Mouse (Mus musculus) activated CD4-positive, CD25-positive, alpha-beta regulatory T cell, adult 4 months (primary cell): ENCODE measurements around the gene Zfp592. TPM values are rescaled to one million over a fixed set of nuclear protein-coding genes. Genes with fewer than 3 reads are reported as not detected.
"Not testable (repeated sequence)": the region's sequence is repeated elsewhere in the genome, so short reads cannot be mapped to it uniquely, and the experiment has no call there.

Experiments
- ATAC-seq: one replicate; pipeline ENCODE4 v1.8.0; 2017
- polyA plus RNA-seq, 2 experiments: library from polyadenylated mRNA; unstranded; fragments of 100-300 nt; shearing (Covaris generic); gene quantifications; one replicate each; pipeline ENCODE4 v1.2.1; 2017

Gene Zfp592
- polyA plus RNA-seq = 10 to 100 TPM; 14.5 to 16.7 TPM

GRCm38 (mm10) chr7:80992980-80993833 lies at the start of gene Zfp592:
Gene Zfp592, plus strand, starts transcription at chr7:80993681.
- ATAC-seq = peak; percentile 51

GRCm38 (mm10) chr7:80947445-80948350 lies 45.8 kb upstream of the Zfp592 start, which contains the start of gene Sec11a:
Gene Sec11a, minus strand, starts transcription at chr7:80947780.
- peak; percentile 99 for ATAC-seq

GRCm38 (mm10) chr7:80951461-80951860 lies 42.0 kb upstream of the Zfp592 start:
- ATAC-seq = no peak

- no peak for ATAC-seq
These were observed 41.3 kb upstream of the Zfp592 start for GRCm38 (mm10) chr7:80952140-80952539.

GRCm38 (mm10) chr7:80954251-80954650 lies 39.2 kb upstream of the Zfp592 start:
- no peak for ATAC-seq

DNA sequence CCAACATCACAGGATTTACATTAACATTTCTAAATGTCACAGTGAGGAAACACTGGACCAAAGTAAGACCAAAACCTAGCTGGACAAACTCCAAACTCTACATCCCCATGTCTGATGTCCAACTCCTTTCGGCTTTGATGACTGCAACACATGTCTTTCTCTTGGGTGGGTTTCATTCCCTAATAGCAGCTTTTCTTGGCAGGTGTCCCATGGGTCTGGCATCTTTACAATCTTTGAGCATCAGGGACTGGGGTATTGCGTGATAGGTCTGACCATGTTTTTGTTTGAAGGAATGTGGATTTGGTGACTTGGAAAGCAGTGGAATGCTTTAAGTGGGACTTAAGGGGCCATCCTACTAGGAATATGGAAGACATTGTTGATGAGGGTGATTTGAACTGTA lies 36.6 kb upstream of the Zfp592 start:
- no peak for ATAC-seq

DNA sequence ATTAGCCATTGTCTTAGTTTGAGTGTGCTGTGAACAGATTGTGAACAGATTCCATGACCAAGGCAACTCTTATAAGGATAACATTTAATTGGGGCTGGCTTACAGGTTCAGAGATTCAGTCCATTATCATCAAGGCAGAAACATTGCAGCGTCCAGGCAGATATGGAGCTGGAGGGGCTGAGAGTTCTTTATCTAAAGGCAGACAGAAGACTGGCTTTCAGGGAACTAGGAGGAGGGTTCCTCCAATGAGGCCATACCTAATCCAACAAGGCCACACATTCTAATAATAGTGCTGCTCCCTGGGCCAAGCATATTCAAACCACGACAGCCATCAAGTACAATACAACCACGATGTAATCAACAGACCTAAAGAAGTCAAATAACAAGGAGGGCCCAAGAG lies 34.5 kb upstream of the Zfp592 start:
- ATAC-seq = no peak

GRCm38 (mm10) chr7:80962799-80963198 lies 30.7 kb upstream of the Zfp592 start:
- ATAC-seq = no peak

DNA sequence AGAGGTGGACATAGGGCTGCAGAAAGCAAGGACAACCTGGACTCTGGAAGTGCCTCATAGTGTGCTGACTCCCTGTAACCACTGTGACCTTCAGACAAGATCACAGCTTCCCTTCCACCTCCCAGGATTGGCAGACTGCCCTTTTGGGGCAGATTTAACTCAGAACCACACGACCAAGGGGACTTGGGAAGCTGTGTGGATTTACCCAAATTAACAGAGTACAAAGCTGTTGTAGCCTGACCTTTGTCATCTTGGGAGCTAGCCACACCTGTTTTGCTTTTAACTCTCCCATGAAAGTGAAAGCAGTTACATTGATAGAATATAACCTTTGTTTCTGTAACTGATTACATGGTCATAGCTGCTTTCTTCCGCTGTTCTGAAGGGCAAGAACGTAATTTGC lies 22.6 kb upstream of the Zfp592 start:
- no peak for ATAC-seq

DNA sequence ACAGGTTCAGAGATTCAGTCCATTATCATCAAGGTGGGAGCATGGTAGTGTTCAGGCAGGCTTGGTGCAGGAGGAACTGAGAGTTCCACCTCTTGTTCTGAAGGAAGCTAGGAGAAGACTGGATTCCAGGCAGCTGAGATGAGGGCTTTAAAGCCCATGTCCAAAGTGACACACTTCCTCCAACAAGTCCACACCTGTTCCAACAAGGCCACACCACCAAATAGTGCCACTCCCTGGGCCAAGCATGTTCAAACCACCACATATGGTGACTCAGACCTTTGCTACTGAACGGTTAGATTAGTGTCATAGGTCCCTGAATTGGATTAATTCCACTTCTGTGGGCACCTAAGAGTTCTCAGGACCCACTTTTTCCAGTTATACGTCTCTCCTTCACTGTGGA lies 22.1 kb upstream of the Zfp592 start:
- ATAC-seq = no peak

DNA sequence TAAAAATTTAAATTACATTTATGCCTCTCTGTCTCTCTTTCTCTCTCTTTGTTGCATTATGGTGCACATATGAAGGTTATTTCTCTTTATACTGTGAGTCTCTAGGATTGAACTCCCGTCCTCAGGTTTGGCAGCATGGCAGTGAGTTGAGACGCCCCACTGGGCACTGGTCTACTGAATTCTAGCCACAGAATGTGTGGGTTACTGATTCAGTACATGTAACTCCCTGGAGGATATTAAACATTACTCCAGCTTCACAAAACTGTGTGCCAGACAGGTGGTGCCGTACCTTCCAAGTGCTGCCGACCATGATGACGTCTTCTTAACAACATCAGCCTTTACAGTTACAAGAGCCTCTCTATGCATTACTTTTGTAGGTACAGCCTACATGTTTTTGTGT lies 21.4 kb upstream of the Zfp592 start:
- no peak for ATAC-seq

DNA sequence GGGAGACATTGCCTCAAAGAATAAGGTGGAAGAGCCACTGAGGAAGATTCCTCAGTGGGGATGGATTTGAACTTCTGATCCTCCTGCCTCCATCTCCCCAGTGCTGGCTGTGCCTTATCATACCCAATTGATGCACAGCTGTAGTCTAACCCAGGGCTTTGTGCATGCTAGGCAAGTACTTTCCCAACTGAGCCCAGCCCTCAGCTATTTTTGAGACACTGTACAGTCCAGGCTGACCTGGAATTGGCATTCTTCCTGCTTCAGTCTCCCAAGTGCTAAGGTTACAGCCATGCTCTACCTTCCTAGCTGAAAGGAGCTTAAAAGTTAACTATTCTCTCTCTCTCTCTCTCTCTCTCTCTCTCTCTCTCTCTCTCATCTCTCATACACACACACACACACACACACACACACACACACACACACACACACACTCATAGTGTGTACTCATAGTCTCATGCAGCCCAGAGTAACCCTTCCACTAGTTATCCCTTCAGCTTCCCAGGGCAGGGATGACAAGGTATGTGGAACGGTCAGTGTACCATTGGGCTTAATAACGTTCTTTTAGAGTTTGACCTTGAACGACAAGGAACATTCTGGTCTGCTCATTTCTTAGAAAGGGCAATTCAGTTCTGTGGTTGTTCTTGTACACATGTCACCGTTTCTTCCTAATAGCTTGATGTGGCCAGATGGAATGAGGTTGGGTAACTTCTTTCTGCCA lies 20.4 kb upstream of the Zfp592 start:
- ATAC-seq = not testable (repeated sequence)

DNA sequence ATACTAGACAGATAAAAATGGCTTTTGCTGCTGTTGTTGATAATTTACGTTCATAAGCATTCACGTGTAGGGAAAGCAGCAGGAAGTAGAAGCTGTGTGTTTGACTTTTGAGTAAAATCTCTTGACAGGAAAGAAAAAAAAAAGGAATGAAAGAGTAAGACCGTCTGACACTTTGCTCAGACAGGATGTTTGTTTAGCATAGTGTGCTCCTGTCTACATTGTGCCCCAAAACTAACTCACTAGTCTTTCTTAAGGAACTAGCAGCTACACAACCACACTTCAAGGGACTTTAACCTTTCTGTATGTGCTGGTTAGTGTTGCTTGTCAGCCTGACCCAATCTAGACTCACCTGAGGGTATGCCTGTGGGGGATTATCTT lies 19.9 kb upstream of the Zfp592 start:
- peak; percentile 91 for ATAC-seq

DNA sequence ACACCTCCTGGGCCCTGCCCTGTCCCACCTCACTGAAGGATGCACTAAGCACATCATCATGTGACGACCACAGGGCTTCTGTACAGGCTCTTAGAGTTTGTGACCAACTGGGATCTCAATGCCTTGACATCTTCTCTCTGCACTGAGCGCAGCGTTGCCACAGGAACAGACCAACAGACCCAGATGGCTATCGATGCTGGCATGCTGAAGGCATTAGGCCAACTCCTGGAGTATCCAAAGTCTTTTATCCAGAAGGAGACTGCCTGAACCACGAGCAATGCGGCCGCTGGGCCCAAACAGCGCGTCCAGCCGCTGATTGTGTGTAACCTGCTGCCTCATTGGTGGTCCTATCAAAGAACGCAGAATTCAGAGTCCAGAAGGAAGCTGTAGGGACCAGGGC lies 12.9 kb upstream of the Zfp592 start:
- ATAC-seq = no peak

- peak; percentile 71 for ATAC-seq
These were observed 6.9 kb upstream of the Zfp592 start for GRCm38 (mm10) chr7:80986458-80987187.

DNA sequence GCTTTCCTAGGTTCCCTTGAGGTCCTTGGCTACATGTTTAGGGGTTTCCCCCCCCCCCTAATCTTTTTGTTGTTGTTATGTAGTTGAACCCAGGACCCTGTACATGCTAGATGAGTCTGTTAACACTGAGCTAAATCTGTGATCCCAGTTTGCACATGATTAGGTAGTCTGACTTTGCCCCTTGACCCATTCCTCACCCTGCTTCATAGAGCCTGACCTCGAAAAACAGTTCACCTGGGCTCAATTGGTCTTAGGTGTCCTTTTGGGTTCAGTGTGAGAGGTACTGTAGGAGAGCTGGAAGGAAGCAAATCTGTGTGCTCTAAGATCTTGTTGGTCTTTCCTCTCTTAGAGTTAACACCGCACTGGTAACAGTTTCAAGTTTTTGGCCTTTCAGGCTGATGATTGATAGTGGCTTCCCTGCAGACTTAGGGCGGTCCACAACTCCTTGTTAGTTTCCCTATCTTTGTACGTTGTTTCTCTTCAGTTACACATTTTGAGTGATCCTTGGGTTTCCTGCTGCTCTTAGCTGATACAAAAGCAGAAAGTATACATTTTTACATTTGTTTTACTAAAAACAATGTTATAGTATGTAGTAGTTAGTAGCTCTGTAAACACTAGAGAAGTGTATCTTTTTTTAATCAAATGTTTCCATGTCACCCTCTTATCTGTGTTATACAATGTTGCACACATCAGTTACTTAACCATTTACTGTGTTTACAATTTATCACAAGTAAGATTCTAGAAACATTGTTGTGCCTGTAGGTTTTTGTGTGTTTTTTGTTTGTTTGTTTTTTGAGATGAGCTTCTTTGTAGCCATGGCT lies 5.5 kb upstream of the Zfp592 start:
- no peak for ATAC-seq

DNA sequence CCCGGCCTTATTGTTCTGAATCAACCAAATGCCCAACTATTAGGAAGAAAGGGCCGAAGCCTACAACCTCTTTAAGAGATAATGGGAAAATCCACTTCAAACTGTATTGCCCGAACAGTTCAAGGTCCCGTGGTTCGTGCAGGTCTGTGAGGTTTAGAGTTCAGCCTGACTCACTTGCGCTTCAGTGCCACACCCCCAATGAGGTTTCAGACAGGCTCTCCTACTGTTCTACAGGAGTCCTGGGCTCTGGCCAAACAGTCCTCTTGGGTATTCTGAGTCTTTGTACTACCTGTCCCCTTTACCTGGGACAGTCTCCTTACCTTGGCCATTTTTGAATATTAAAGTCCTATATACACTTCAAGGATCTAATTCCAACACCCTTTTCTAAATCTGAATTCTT lies 3.2 kb upstream of the Zfp592 start:
- no peak for ATAC-seq

DNA sequence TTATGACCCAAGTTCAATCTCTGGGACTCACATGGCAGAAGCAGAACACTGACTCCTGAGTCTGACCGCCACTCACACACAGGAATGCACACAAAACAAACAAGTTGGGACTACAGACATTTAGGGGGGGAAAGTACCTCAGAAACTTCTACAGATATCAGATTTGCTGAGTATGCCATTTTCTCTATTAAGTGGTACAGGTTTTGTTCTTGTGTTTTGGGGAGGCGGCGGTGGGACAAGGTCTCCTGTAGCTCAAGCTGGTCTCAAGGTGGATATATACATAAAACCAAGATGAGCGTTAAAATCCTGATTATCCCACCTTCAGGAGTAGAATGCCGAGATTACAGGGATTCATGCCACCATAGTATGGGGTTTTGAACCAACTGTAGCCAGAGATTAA lies 1.9 kb upstream of the Zfp592 start:
- ATAC-seq = no peak

- ATAC-seq = no peak
These were observed 1.4 kb upstream of the Zfp592 start for GRCm38 (mm10) chr7:80992063-80992462.

DNA sequence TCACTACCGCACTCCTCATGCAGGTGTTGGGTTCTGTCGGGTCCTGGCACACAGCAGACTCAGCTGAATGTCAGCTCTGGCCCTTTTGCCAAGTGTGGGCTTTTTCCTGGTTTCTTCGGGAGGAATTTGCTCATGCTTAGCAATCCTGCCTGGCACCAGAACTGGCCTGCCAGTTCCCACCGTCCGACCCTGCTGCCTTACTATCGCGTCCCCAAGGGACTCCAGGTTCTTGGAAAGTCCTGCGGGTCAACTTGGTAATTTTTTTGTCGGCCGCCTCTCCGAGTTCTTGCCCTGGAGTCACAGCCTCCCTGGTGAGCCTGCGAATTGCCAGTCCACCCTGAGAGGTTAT lies 876 bp upstream of the Zfp592 start:
- ATAC-seq = no peak
